Mouse (Mus musculus) heart, postnatal 14 days (tissue): ENCODE results near the gene Olfr938. TPM values are rescaled to one million over a fixed set of nuclear protein-coding genes. Genes with fewer than 3 reads are reported as not detected.

ENCODE experiments used
- DNase-seq, 2 experiments: peaks; one replicate each; pipeline ENCODE4 v3.0.0; 2021 to 2022
- intact Hi-C: fragments of 180-260 bp; cut with DNase I; formaldehyde crosslinking; loops from one replicate; pipeline ENCODE4 v1.15.1; 2025
- long read RNA-seq, 2 experiments: library from polyadenylated mRNA; stranded (forward); transcript quantifications; one replicate each; pipeline ENCODE4 v2.0.0; 2021
- microRNA-seq, 2 experiments: library from miRNA; unstranded; fragments of <30 nt; microRNA quantifications; one replicate each; pipeline ENCODE4 v1.2.0; 2021 to 2022
- total RNA-seq, 2 experiments: library from RNA; stranded (reverse); gene quantifications; 2 replicates each; pipeline ENCODE4 v1.2.3; 2021

Olfr938 gene
- not detected for total RNA-seq
- long read RNA-seq, experiment 1 = 0 reads
- long read RNA-seq, experiment 2 = 0 reads

DNA sequence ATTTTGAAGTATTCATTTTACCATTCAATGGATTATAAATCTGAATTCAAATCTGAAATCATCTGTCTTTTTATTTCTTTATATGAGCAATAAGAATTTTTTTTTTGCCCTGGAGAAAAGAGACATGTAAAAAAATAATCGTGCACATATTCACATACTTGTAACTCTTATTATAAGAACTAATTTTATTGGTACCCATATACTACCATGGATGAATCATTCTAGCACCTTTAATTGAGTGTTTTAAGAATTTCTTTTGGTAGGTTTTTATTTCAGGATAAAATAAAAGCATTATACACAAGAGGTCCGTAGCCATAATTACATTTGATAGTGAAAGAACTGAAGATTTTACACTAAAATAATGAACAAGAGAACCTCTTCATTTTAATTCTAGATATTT, at the start of gene Olfr938:
Olfr938 (minus strand) TSS at position 101 of the 400 bp plus-strand sequence.
- intact Hi-C loops = no loop called here
- no peak for DNase-seq

DNA sequence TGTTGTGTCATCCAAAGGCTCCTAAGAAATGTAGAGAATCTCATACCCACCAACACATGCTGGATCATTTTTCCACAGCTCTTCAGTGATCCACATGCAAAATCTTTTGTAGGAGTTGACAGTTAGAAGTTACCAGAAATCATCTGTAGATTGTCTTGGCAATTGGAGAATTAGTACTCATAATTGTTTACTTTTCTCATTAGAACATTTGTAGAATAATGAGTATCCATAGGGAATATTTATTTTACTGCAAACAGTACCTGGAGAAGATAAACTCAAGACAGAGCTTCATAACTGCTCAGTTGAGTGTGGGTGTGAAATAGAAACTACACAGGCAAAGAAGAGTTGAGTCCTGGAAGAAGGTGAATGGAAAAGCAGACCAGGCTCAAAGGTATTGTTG, 49.1 kb upstream of the Olfr938 start, which contains the start of gene Olfr27:
Olfr27 (plus strand) TSS at position 301 of the 400 bp plus-strand sequence.
- intact Hi-C loops = no loop called here

DNA sequence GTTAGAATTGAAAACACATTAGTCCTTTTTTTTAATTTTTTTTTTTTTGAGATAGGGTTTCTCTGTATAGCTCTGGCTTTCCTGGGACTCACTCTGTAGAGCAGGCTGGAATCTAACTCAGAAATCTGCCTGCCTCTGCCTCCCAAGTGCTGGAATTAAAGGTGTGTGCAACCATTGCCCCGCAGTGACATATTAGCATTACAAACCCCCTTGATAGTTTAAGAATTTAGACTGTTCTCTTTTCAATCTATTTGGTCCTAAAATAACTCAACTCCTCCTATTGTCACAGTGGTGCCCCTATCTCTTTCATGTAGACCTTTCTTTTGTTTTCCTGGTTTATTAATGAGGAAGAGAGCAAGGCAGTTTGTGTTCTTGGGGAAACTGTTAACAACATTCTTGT, 48.6 kb upstream of the Olfr938 start:
- intact Hi-C loops = no loop called here

More for the DNA sequence above, 49.1 kb upstream of the Olfr938 start, which contains the start of gene Olfr27:
- no peak for DNase-seq

DNA sequence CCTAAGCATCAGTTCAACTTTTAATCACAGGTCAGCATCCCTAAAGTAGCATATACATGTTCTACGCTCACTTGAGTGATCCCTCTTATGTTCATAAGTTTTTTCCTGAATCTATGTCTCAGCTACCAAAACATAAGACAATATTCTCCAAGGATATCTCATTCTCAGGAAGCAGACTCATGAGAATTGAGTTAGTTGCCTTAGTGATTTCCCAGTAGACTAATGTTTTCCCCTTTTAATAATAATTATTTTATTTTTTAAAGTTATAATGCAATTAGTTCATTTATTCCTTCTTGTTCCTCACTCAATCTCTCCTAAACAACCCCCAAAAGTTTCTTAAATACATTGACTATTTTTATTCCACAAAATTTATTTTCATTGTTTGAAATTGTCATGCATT, 13.8 kb downstream of the Olfr938 start, which contains the start of gene Olfr937:
Olfr937 (minus strand) TSS at position 101 of the 400 bp plus-strand sequence.
- intact Hi-C loops = no loop called here
- no peak for DNase-seq

More for the DNA sequence above, 48.6 kb upstream of the Olfr938 start:
- DNase-seq = no peak

Small RNA genes lying within 50 kb of the gene (microRNA-seq; reads per million reads assigned to microRNA genes)
- 0 reads per million in 2 experiments for gene Gm25032
- 0 reads per million in 2 experiments for gene Gm25529

Other genes starting within 250 kb of the Olfr938 start
- not detected for gene Olfr924, start 234.4 kb downstream of the Olfr938 start, total RNA-seq
- gene Olfr26, start 223.8 kb downstream of the Olfr938 start, total RNA-seq = not detected
- gene Olfr926, start 201.8 kb downstream of the Olfr938 start, total RNA-seq = not detected
- gene Olfr930, start 149.1 kb downstream of the Olfr938 start, total RNA-seq = not detected
- not detected for gene Olfr933, start 106.6 kb downstream of the Olfr938 start, total RNA-seq
- gene Olfr934, start 90.6 kb downstream of the Olfr938 start, total RNA-seq = not detected
- not detected for gene Olfr935, start 79.2 kb downstream of the Olfr938 start, total RNA-seq
- gene Olfr146, start 55.5 kb downstream of the Olfr938 start, total RNA-seq = not detected
- not detected for gene Olfr937, start 13.9 kb downstream of the Olfr938 start, total RNA-seq
- gene Olfr27, start 49.2 kb upstream of the Olfr938 start, total RNA-seq = not detected
- not detected for gene Olfr943, start 87.4 kb upstream of the Olfr938 start, total RNA-seq
- gene Olfr944, start 123.0 kb upstream of the Olfr938 start, total RNA-seq = not detected
- gene Olfr1537, start 171.1 kb upstream of the Olfr938 start, total RNA-seq = not detected
- not detected for gene Olfr945, start 197.9 kb upstream of the Olfr938 start, total RNA-seq
- gene Olfr948, start 247.2 kb upstream of the Olfr938 start, total RNA-seq = not detected